8 mouse cellular contexts compared by ENCODE assay signal in genomic region chr11:107130221-107130788, GRCm38 (mm10). TPM values are rescaled to one million over a fixed set of nuclear protein-coding genes. Genes with fewer than 3 reads are reported as not detected.
DNase-seq lines count a peak whose midpoint lies in the region; ATAC-seq and TF ChIP-seq lines count a peak whose summit lies in the region.

No protein-coding gene starts in this region.

- no peak for TF ChIP-seq CTCF in E14TG2a.4 (conservative IDR thresholded peaks at IDR 0.05; ENCODE audit: low read length)
- no peak for TF ChIP-seq CTCF in forebrain, postnatal 0 days (IDR thresholded peaks at IDR 0.05; ENCODE audit: low read depth)

- H3K36me3 ChIP-seq in erythroblast, embryonic 14.5 days (ENCODE audit: control insufficient read depth): peaks cover 6% of the 10 kb centered on the region
- peaks cover 20% of the 10 kb centered on the region; the same call in 1 of the 2 replicates for H3K36me3 ChIP-seq in E14TG2a.4 (ENCODE audit: insufficient read depth, low read length)
- no peaks in the 10 kb centered on the region for H3K36me3 ChIP-seq in forebrain, postnatal 0 days (ENCODE audit: insufficient read depth)
- 0 out of 2 replicates have a peak, but pooled peaks cover 6% of the 10 kb centered on the region for H3K36me3 ChIP-seq in liver, embryonic 15.5 days (replicated peaks)

- peak overlapping the region; percentile 74 for H3K4me3 ChIP-seq in erythroblast, embryonic 14.5 days (replicated peaks)
- H3K4me3 ChIP-seq in E14TG2a.4 (replicated peaks; ENCODE audit: low read length): peak overlapping the region; percentile 88
- H3K4me3 ChIP-seq in forebrain, postnatal 0 days (ENCODE audit: low read depth, low read length): peak overlapping the region; percentile 98
- H3K4me3 ChIP-seq in liver, embryonic 15.5 days (replicated peaks): peak overlapping the region; percentile 93

- ATAC-seq in erythroblast, adult 5-6 weeks (replicated peaks; ENCODE audit: low FRiP score, poor library complexity, severe bottlenecking): no peak
- no peak for ATAC-seq in forebrain, postnatal 0 days
- no peak for ATAC-seq in liver, embryonic 15.5 days (ENCODE audit: insufficient read depth)

- peaks cover 35% of the 10 kb centered on the region for H3K4me1 ChIP-seq in erythroblast, embryonic 14.5 days (ENCODE audit: control insufficient read depth)
- peaks cover 65% of the 10 kb centered on the region for H3K4me1 ChIP-seq in E14TG2a.4 (replicated peaks; ENCODE audit: low read depth, low read length)
- peaks cover 10% of the 10 kb centered on the region; the same call in 1 of the 2 replicates for H3K4me1 ChIP-seq in forebrain, postnatal 0 days (ENCODE audit: insufficient read depth)
- peaks cover 46% of the 10 kb centered on the region for H3K4me1 ChIP-seq in liver, embryonic 15.5 days (replicated peaks)

- 1% methylated on average over 18 of the region's 18 CpGs for WGBS in forebrain, postnatal 0 days
- 1% methylated on average over 18 of the region's 18 CpGs for WGBS in liver, embryonic 15.5 days (ENCODE audit: insufficient replicate concordance)

- H3K9ac ChIP-seq in forebrain, postnatal 0 days: peak overlapping the region; percentile 96
- peak overlapping the region; percentile 98 for H3K9ac ChIP-seq in liver, embryonic 15.5 days

- peak overlapping the region; percentile 82 for H3K4me2 ChIP-seq in forebrain, postnatal 0 days (ENCODE audit: low read depth)
- peak overlapping the region; percentile 92 for H3K4me2 ChIP-seq in liver, embryonic 15.5 days

- H3K9me3 ChIP-seq in erythroblast, embryonic 14.5 days (ENCODE audit: control insufficient read depth, low read length): no peaks in the 10 kb centered on the region
- no peaks in the 10 kb centered on the region for H3K9me3 ChIP-seq in E14TG2a.4 (ENCODE audit: low read length)
- H3K9me3 ChIP-seq in forebrain, postnatal 0 days (ENCODE audit: low read length): no peaks in the 10 kb centered on the region
- no peaks in the 10 kb centered on the region for H3K9me3 ChIP-seq in liver, embryonic 15.5 days (replicated peaks)

- 0 out of 2 replicates have a peak overlapping the region, but pooled peaks have one; percentile 95 for H3K27ac ChIP-seq in forebrain, postnatal 0 days (ENCODE audit: low read depth, low read length)
- peak overlapping the region; percentile 90 for H3K27ac ChIP-seq in liver, embryonic 15.5 days (replicated peaks)

- no peak for DNase-seq in forebrain, postnatal 0 days
- peak; percentile 37 for DNase-seq in thymus, postnatal 14 days
- no peak for DNase-seq in cerebellum, adult 11-12 months
- no peak for DNase-seq in yolk sac, embryonic 10.5 days (ENCODE audit: low spot score)

- no peaks in the 10 kb centered on the region for H3K27me3 ChIP-seq in erythroblast, embryonic 14.5 days (ENCODE audit: control insufficient read depth)
- H3K27me3 ChIP-seq in E14TG2a.4 (ENCODE audit: insufficient read depth, low read length): no peaks in the 10 kb centered on the region
- H3K27me3 ChIP-seq in forebrain, postnatal 0 days (ENCODE audit: insufficient read depth, low read length): no peaks in the 10 kb centered on the region
- no peaks in the 10 kb centered on the region for H3K27me3 ChIP-seq in liver, embryonic 15.5 days

RNA-seq across cellular contexts. Expression of gene Bptf, which starts 1.6 kb away (rescaled TPM):
- polyA plus RNA-seq in erythroblast, embryonic 14.5 days (2012): 6.8 and 9.7 TPM in 2 replicates
- total RNA-seq in erythroblast, adult 5-6 weeks (2015; ENCODE audit: low replicate concordance): 30.4 and 37.8 TPM in 2 replicates
- 34.2 and 41.3 TPM in 2 replicates for total RNA-seq in erythroblast, adult 5-6 weeks (2017; ENCODE audit: low replicate concordance)
- 42.9 and 52.6 TPM in 2 replicates for total RNA-seq in forebrain, postnatal 0 days (2014; rRNA removed)
- polyA plus RNA-seq in forebrain, postnatal 0 days (2015; fragmentation: Nextera tagmentation; extraction: Ambion mirVana): 11.0 and 17.2 TPM in 2 replicates
- 7.8 and 8.4 TPM in 2 replicates for polyA plus RNA-seq in liver, embryonic 15.5 days (2015; fragmentation: Nextera tagmentation; extraction: Ambion mirVana)

RNA-seq across cellular contexts. Expression of gene Nol11, which starts 58.9 kb away (rescaled TPM):
- 0.03 and 0.13 TPM in 2 replicates for polyA plus RNA-seq in erythroblast, embryonic 14.5 days (2012)
- total RNA-seq in erythroblast, adult 5-6 weeks (2015; ENCODE audit: low replicate concordance): 10.2 and 18.6 TPM in 2 replicates
- 9.9 and 10.7 TPM in 2 replicates for total RNA-seq in erythroblast, adult 5-6 weeks (2017; ENCODE audit: low replicate concordance)
- total RNA-seq in forebrain, postnatal 0 days (2014; rRNA removed): 42.2 and 49.0 TPM in 2 replicates
- 25.5 and 35.6 TPM in 2 replicates for polyA plus RNA-seq in forebrain, postnatal 0 days (2015; fragmentation: Nextera tagmentation; extraction: Ambion mirVana)
- 19.4 and 24.7 TPM in 2 replicates for polyA plus RNA-seq in liver, embryonic 15.5 days (2015; fragmentation: Nextera tagmentation; extraction: Ambion mirVana)

Comparison
In these comparisons a context has a peak if more than half of its experiments do, and no peak if none do; other contexts are left out.
1. RNA of gene Nol11, which starts 58.9 kb away (polyA plus RNA-seq): 25.5 to 35.6 TPM in forebrain, postnatal 0 days and 19.4 to 24.7 TPM in liver, embryonic 15.5 days; 0.03 to 0.13 TPM in erythroblast, embryonic 14.5 days; every median in the first group is over 10 times any median in the second.
2. Peak in every context shown above with its lines, with median percentiles within 50 percentile points of each other: H3K4me3 ChIP-seq.